Mouse (Mus musculus): ENCODE data around the gene A4gnt.

DNA sequence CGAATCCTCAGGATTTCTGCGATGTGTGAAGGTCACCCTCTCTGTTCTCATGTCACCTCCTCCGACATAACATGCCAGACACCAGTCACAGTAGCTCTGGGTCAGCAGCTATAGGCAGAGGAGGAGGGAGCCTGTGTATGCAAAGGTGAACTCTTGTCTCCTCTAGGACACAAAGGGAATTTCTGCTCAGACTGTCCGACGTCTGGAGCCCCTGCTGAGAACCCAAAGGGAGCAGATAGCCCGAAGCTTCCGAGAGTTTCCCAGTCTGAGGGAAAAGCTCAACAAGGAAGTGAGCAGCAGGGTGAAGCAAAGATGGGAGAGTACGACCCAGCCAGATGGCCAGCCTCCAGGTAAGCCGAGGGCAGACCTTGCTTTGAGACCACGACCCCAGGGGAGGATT lies 48.5 kb downstream of the A4gnt start:
- TF ChIP-seq CTCF (IDR thresholded peaks at IDR 0.05; ENCODE audit: borderline replicate concordance, insufficient read depth, low read length) (no peak), POLR2A (IDR thresholded peaks at IDR 0.05; ENCODE audit: low read depth, low read length) (no peak)

Measured in embryonic fibroblast, embryonic 13.5 days (primary cell).